ENCODE assay signal across 8 mouse cellular contexts in genomic region chr12:17993368-17993767, GRCm38 (mm10).
A peak's percentile ranks its signal among the peaks of the same experiment; 100 is the strongest.
DNase-seq lines count a peak whose midpoint lies in the region; ATAC-seq and TF ChIP-seq lines count a peak whose summit lies in the region.
"Not testable (repeated sequence)": the region's sequence is repeated elsewhere in the genome, so short reads cannot be mapped to it uniquely, and the experiment has no call there.

No protein-coding gene starts in this region.

- H3K27me3 ChIP-seq in ES-Bruce4 (ENCODE audit: control insufficient read depth, insufficient read depth, low read length, poor library complexity, severe bottlenecking); embryonic facial prominence, embryonic 11.5 days (ENCODE audit: control insufficient read depth, insufficient read depth, low read length); forebrain, postnatal 0 days (ENCODE audit: insufficient read depth, low read length); intestine, postnatal 0 days (replicated peaks; ENCODE audit: control insufficient read depth, insufficient read depth, low read length); midbrain, embryonic 12.5 days: not testable (repeated sequence)

- not testable (repeated sequence) for ATAC-seq in embryonic facial prominence, embryonic 11.5 days (replicated peaks; ENCODE audit: insufficient number of reproducible peaks, low FRiP score, low TSS enrichment, low read depth); forebrain, postnatal 0 days; intestine, postnatal 0 days; midbrain, embryonic 12.5 days (ENCODE audit: low FRiP score, low read depth)

- H3K36me3 ChIP-seq in ES-Bruce4 (ENCODE audit: control insufficient read depth, insufficient read depth, low read length, poor library complexity, severe bottlenecking); embryonic facial prominence, embryonic 11.5 days (replicated peaks; ENCODE audit: control insufficient read depth, insufficient read depth, low read depth, low read length); forebrain, postnatal 0 days (ENCODE audit: insufficient read depth); intestine, postnatal 0 days (ENCODE audit: control insufficient read depth, insufficient read depth); midbrain, embryonic 12.5 days: not testable (repeated sequence)

- TF ChIP-seq CTCF in ES-Bruce4 (IDR thresholded peaks at IDR 0.05; ENCODE audit: low read depth, low read length); forebrain, postnatal 0 days (IDR thresholded peaks at IDR 0.05; ENCODE audit: low read depth); intestine, postnatal 0 days (IDR thresholded peaks at IDR 0.05; ENCODE audit: low read depth): not testable (repeated sequence)

- H3K4me1 ChIP-seq in ES-Bruce4 (ENCODE audit: control insufficient read depth, insufficient read depth, low read length); embryonic facial prominence, embryonic 11.5 days (ENCODE audit: control insufficient read depth, insufficient read depth, low read length); forebrain, postnatal 0 days (ENCODE audit: insufficient read depth); intestine, postnatal 0 days (replicated peaks; ENCODE audit: control insufficient read depth, insufficient read depth, low read length); midbrain, embryonic 12.5 days: not testable (repeated sequence)

- peak overlapping the region; percentile 33 for H3K4me2 ChIP-seq in embryonic facial prominence, embryonic 11.5 days (ENCODE audit: low read depth, low read length)
- H3K4me2 ChIP-seq in forebrain, postnatal 0 days (ENCODE audit: low read depth) = peak overlapping the region; percentile 49
- peak overlapping the region; percentile 81 for H3K4me2 ChIP-seq in intestine, postnatal 0 days (replicated peaks; ENCODE audit: low read depth)
- H3K4me2 ChIP-seq in midbrain, embryonic 12.5 days (replicated peaks) = peak overlapping the region; percentile 60

- peak overlapping the region; percentile 60 for H3K4me3 ChIP-seq in ES-Bruce4 (ENCODE audit: low read depth, low read length)
- peak overlapping the region; percentile 51 for H3K4me3 ChIP-seq in embryonic facial prominence, embryonic 11.5 days (ENCODE audit: low read depth, low read length)
- peak overlapping the region; percentile 42 for H3K4me3 ChIP-seq in forebrain, postnatal 0 days (ENCODE audit: low read depth, low read length)
- H3K4me3 ChIP-seq in intestine, postnatal 0 days (ENCODE audit: low read depth, low read length) = peak overlapping the region; percentile 45
- H3K4me3 ChIP-seq in midbrain, embryonic 12.5 days = peak overlapping the region; percentile 59

- TF ChIP-seq EP300 in ES-Bruce4 (IDR thresholded peaks at IDR 0.05; ENCODE audit: insufficient read depth, low read depth, low read length) = not testable (repeated sequence)

- not testable (repeated sequence) for H3K9me3 ChIP-seq in ES-Bruce4 (replicated peaks; ENCODE audit: control insufficient read depth, insufficient read depth, low read length, poor library complexity, severe bottlenecking); embryonic facial prominence, embryonic 11.5 days (replicated peaks; ENCODE audit: control insufficient read depth, low read length); forebrain, postnatal 0 days (ENCODE audit: low read length); intestine, postnatal 0 days (ENCODE audit: control insufficient read depth); midbrain, embryonic 12.5 days

- 13% methylated on average over 16 of the region's 22 CpGs for WGBS in embryonic facial prominence, embryonic 11.5 days
- WGBS in forebrain, postnatal 0 days = 10% methylated on average over 17 of the region's 22 CpGs
- WGBS in intestine, postnatal 0 days = 3% methylated on average over 15 of the region's 22 CpGs
- WGBS in midbrain, embryonic 12.5 days = 7% methylated on average over 22 of the region's 22 CpGs

- TF ChIP-seq POLR2A in ES-Bruce4 (IDR thresholded peaks at IDR 0.05; ENCODE audit: insufficient read depth, low read length) = not testable (repeated sequence)

- peak; percentile 7 for DNase-seq in embryonic facial prominence, embryonic 11.5 days (ENCODE audit: low spot score)
- peak; percentile 3 for DNase-seq in forebrain, postnatal 0 days
- peak; percentile 2 for DNase-seq in heart, postnatal 4 days
- DNase-seq in liver = peak; percentile 2
- DNase-seq in retina, embryonic 14.5 days (ENCODE audit: low spot score) = peak; percentile 3

- peak overlapping the region; percentile 73 for H3K9ac ChIP-seq in ES-Bruce4 (ENCODE audit: low read depth, poor library complexity, severe bottlenecking)
- H3K9ac ChIP-seq in embryonic facial prominence, embryonic 11.5 days (replicated peaks; ENCODE audit: low read length) = peak overlapping the region; percentile 69
- peak overlapping the region; percentile 50; the same call in 1 of the 2 replicates for H3K9ac ChIP-seq in forebrain, postnatal 0 days
- H3K9ac ChIP-seq in intestine, postnatal 0 days (ENCODE audit: low read depth, low read length) = not testable (repeated sequence)
- H3K9ac ChIP-seq in midbrain, embryonic 12.5 days (replicated peaks) = peak overlapping the region; percentile 47; the same call in 1 of the 2 replicates

- not testable (repeated sequence) for H3K27ac ChIP-seq in ES-Bruce4 (ENCODE audit: insufficient read depth, low read length); embryonic facial prominence, embryonic 11.5 days (replicated peaks; ENCODE audit: low read depth, low read length); forebrain, postnatal 0 days (ENCODE audit: low read depth, low read length); intestine, postnatal 0 days (ENCODE audit: low read depth, low read length); midbrain, embryonic 12.5 days (replicated peaks)
